Mouse (Mus musculus) mouse trophoblast stem cell (cell line): ENCODE results near the gene Ablim1.

Experiments used
- in situ Hi-C, 2 experiments: fragments of 300-500 bp; cut with MseI, MboI; formaldehyde crosslinking; loops; 2 replicates in 1 of 2; 3 replicates in 1 of 2; pipeline ENCODE4 v1.15.1; 2025

The Ablim1 gene

DNA sequence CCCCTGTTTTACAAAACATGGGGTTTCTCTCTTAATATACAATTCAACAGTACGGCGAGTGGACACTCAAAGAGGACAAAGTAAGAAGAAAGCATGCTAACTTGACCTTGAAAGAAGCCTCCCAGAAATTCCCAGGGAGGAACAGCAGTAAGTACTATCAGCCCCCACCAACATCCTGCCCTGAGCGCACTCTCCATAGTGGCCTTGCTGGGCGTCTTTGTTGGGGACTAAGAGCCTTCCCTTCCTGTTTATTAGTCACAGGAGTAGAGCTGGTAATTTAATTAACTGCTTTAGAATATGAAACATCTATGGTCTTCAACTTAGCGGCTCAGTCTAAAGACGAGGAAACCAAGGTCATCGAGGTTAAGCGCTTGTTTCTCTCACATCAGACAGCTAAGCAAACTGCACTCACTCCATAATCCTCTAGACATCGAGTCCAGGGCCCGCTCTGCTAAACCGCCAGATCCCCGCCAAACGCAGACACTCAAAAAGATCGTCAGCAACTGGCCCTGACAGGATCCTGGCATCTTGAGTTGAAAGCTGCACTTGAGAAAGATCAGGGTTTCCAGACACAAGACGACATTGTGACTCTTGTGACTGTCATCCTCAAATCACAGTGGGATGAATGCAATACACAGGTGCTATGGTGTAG lies 50.3 kb downstream of the Ablim1 start:
- in situ Hi-C loops, result no loop called here

DNA sequence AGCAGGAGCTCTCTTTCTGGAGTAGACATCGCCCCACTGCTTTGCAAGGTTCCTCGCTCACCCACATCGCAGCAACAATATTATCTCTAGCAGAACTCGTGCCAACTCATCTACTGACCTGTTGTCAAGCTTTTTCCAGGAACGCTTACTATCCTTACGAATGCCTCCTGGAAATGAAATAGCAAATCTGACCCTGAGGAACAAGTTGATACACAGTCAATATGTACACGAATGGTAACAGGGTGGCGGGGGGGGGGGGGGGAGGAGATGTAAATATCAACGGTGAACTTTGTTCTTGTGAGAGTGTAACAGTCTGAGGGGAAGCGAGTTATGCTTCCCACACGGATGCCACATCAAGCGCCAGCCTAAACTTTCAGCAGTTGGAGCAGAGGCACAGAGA lies 56.9 kb downstream of the Ablim1 start:
- in situ Hi-C loops, result loop anchor here in 1 of 2 experiments (10.0 kb wide), 1 partner anchor 93 kb away; no protein-coding TSS in a partner anchor

DNA sequence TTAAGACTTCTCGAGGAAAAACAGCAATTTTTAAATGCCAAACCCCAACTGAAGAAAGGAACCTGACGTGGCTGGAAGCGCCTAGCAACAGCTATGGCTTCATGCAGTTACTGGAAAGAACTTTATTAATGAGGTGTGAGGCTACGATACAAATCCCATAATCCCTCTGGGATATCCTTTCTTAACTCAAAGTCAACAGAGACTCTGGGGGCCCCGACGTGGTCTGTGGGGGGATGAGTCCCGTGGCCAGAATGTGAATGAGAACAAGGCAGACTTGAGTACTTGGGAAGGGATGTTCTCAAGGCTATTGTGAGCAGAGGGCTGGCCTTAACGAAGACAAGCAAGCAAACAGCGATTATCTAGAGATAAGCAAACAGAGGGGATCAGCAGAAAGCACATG lies 58.1 kb downstream of the Ablim1 start:
- in situ Hi-C loops, result loop anchor here in 1 of 2 experiments (10.0 kb wide), 1 partner anchor 92 kb away; no protein-coding TSS in a partner anchor

DNA sequence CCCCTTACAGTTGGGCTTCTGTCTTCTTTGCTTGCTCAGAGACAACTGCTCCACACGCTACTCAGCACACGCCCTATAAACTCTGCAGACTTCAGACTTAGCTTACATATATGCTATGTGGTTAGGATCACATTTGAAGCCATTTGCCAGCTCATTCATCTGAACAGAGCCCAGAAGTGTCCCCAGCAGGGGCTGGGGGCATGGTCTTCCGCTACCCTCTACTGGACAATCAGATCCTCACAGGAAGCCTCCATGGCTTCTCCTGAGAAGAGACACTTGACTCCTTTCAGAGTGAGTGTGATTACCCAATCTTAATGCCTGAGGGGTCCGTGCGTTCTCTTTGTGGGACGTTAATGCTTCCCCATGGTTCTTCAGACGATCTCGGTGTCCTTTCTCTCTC lies 59.6 kb downstream of the Ablim1 start:
- in situ Hi-C loops, result loop anchor here in 1 of 2 experiments (10.0 kb wide), 1 partner anchor 90 kb away; no protein-coding TSS in a partner anchor

DNA sequence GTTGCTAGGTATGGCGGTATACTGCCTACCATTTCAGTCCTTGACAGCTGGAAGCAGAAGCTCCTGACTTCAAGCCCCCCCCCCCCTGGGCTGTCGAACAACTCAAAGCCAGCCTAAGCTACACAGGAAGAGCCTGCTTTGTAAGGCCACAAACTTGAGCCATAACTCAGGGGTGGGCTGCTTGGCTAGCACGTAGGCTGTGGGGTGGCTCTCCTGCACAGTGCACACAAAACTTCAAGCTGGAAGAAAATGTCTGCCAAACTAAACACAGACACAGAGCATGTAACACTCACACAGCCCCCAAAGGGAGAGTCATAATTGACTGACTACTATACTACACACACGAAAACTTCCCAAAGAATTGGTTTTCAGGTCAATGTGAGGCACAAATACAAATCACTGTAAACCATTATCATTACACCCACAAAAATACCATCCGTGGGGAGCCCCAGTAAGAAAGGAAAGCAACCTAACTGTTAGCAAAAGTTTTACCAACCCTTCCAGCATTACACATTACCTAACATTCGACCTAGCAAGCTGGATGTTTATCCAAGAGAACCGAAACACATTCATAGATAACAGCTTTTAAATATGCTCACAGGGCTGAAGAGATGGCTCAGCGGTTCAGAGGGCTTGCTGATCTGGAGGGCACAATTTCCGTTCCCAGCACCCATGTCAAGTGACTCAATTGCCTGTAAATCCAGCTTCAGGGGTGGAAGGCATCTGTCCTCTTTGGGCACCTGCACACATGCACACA lies 61.8 kb downstream of the Ablim1 start:
- in situ Hi-C loops, result loop anchor here (5.0 to 10.0 kb wide), 2 partner anchors 88 to 101 kb away; no protein-coding TSS in a partner anchor

DNA sequence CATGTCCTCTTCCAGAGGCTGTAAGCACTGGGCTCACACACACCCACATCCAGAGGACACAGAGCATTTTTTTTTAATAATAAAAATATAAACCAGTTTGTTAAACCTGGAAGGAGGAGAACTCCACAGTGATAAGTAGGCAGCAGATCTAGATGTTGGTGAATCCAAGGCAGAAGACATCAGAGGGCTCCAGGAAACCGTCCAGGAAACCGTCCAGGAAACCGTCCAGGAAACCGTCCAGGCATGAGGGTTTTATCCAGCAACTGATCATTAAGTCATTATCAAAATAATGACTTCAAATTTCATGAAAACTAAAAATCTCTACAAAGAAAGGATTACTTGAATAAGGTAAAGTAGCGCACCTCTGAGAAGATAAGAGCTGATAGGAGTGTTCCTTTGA lies 65.9 kb downstream of the Ablim1 start:
- in situ Hi-C loops, result no loop called here

DNA sequence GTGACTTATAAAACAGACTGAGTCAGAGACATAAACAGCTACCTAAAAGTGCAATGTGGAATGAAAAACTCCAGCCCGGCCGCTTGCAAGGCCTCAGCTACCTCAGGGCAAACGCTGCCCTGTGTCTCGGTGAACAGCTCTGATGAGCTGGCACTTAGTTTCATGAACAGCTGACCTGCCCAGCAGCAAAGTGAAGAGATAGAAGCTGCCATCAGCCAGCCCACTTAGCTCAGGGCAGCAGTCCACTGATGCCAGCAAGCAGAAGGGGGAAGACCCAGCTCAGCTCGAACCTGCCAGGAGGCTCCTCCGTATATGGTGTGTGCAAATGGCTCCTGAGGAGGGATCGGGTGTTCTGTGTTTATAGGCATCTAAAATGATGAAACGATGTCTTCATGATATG lies 67.5 kb downstream of the Ablim1 start:
- in situ Hi-C loops, result no loop called here

DNA sequence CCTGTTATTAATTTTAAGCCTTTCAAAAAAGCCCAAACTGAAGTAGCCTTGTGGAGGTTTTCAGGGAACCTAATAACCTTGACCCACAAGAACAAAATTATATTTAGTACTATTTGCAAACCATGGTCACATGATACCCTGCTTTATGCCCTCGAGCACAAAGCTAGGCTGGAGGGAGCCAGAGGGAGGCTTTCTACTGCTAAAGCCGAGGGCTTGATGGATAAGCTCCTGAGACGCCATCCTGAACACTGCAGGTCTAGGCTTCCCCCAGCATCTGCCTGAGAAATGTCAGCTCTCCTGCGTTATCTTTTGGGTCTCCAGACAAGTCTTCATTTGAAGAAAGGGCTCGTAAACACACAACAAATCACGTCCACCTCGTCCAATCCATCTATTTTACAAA lies 70.4 kb downstream of the Ablim1 start:
- in situ Hi-C loops, result no loop called here

DNA sequence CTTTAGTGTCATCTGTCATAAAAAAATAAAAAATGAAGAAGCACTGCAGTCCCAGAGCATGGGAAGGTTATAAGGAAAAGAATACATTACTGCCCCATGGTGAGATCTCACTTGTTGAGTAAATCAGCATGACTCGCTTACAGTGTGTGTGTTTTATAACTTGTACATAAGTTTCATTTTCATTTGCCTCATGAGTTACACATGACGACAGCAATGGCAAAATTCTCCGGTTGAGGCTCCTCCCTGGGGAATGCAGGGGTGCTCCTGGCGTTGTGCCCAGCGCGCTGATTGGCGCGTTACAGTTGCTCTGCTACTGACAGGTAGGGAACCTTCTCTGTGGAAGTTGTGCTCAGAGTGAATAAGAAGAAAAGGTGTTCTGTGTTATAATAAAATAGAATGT lies 71.1 kb downstream of the Ablim1 start:
- in situ Hi-C loops, result no loop called here

DNA sequence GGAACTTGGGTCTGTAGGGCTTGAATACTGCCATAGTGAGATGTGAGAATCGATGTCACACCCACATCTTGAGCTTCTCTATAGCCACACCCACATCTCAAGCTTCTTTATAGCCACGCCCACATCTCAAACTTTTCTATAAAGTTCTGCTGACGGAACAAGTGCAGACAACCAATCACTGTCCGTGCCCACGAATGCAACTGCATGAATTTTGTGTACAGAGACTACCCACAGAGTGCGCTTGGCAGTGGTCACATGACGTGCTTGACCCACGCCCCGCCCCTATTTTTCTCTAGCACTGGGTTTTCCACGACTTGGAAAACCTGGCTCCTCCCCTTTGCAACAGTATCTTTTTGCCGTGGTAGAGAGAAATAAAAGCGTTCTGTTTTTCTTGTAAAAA lies 71.5 kb downstream of the Ablim1 start:
- in situ Hi-C loops, result no loop called here

DNA sequence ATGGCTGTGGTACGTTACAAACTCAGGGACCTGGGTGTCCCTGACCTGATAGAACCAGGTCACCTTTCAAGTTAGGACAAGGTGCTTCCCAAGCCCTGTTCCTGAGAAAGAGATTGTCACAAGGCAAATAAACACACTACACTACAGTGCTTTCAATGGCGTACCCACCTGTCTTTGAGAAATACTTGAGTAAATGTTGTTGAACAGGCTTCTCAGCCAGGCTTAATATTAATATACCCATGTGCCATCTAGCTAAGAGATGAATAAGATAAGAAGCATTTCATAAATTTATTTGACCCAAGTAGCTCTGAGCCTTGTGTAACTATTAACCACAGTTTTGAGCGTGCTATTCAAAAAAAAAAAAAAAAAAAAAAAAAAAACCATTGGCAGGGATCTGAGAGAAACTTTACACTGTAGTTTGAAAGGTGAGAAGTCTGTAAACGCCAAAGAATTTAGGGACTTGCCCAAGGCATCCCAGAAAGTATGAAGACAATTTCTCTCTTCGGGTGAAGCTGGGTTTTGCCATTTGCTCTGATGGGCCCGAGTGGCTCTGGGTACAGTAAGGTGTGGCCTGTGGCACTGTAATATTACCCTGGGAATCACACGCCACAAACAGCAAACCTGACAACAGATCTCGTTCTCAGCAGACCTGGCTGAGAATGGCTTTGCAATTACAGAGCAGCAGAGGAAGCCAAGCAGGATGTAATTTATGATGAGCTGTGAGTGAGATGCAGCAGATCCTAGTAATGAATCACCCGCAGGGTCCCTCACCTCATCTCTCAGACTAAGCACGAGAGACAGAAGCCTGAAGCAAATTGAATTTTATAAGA lies 73.1 kb downstream of the Ablim1 start:
- in situ Hi-C loops, result no loop called here

DNA sequence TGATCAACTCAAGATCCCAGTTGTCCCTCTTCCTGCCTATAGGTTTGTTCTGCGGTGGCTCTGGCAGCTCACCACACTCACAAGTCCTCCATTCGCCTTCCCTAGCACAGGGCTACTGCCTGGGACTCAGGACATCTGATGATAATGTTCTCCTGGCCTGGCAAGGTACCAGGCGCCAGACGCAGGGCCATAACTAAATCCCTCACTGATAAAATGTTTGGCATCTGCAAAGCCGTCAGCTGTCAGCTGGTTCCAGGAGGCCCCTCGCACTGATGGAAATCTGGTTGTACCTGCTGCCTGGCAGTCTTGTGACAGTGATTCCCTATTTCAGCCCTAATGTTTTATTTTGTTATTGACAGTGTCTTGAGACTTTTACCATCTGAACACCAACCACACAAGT lies 74.5 kb downstream of the Ablim1 start:
- in situ Hi-C loops, result no loop called here

DNA sequence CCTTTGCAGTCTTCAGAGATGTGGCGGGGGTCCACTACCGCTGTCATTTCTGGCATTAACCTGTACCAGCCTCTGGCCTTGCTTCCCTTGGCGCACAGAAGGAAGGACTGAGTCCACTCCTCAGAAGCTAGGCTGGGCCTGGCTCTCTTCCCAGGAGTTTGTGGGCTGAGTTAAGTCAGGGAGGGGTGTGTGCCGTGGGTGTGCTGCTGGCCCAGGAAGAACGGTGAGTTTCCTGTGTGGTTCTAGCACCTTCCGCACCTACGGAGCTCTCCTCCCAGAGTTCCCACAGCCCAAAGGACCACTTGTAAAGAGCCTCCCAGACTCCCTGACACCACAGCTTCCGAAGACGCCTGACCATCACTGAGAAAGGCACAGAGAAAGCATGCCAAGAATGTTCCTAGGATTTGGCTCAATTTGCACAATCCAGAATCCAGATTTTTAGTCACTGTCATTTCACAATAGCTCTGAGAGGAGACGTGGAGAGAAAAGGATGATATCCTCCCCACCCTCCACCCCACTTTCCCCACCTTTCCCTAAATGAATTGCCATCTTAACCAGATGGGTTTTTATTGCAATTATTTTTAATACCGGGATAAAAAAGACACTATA lies 75.4 kb downstream of the Ablim1 start:
- in situ Hi-C loops, result no loop called here

DNA sequence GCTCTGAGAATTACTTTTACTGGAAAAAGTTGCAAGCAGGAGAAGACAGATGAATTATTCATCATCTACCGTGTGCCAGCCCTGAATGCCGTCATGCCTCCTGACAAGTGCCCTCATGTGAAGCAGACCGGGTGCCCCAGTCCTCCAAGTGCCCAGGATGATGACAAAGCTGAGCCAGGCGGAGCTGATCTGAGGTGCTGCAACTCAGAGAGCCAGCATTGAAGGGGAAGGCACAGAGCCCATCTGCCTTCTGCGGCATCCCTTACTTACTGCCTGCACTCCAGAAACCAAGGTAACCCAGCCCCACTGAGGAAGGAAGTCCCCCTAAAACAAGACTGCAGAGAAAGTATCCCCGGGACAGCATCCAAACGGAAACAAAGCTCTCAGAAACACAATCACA lies 76.3 kb downstream of the Ablim1 start:
- in situ Hi-C loops, result no loop called here

DNA sequence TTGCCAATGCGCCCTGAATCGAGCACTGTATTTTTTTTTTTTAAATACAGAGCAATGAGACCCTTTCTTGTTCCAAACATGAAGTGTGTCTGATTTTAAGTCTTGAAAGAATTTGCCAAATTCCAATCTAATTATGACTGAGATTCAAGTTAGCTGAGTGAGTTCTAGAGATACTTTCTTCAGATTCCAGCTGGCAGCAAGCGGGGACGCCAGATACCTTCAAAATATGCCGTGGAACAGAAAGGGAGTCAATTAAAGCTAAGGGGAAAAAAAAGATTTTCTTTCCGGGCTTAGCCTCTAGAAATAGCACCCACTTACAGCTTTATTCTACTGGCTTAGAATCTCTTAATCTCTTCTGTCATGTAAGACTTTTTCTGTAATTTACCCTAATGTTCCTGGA lies 77.2 kb downstream of the Ablim1 start:
- in situ Hi-C loops, result no loop called here

DNA sequence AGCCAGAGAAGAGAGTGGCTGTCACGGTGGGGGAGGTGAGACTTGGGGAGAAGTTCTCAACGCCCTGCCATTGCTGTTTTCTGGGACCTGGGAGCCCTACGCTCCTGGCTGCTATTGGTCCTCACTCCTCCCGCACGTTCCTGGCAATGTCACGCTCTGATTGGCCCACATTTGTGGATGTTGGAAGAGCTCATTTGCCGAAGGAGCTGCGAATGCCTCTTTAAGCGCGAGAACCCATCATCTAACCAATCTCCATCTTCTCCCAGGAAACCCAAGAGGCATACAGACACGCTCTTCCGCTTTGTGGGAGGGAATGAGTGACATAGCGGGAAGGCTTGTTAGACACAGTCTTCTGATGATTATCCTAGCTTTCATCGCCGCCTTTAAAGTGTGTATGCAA lies 78.1 kb downstream of the Ablim1 start:
- in situ Hi-C loops, result no loop called here

DNA sequence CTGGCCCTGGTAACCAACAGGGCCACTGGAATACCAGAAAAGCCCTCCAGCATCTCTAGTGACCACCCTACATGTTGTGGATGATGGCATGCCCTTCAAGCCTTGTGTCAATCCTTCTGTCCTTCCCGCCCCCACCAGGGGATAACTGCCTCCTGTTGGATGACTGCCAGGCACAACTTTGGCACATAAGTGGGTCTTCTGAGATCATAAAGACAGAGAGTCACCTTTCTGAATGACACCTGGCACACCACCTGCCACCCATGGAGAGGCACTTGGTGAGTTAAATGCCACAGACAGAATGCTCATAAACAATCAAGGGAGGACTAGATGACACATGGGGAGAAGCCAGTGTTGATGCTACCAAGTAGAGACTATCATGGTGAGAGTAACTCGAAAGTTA lies 78.8 kb downstream of the Ablim1 start:
- in situ Hi-C loops, result no loop called here

DNA sequence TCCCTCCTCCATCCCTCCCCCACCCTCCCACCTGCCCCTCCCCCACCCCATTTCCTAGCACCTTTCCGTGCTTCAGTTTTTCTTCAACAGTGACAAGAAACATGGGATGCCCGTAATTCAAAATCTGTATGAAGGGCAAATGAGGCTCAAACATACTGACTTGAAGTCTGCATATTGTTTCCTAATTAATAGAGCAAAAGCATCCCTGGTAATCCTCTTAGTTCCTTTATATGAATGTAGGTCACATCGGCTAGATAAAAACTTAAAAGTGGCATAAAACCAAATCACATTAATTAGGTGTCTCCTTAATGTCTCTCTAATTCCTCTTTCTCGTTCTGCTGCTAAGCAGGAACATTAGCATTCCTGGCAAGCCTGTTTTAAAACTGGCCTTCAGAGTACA lies 83.7 kb downstream of the Ablim1 start:
- in situ Hi-C loops, result no loop called here

DNA sequence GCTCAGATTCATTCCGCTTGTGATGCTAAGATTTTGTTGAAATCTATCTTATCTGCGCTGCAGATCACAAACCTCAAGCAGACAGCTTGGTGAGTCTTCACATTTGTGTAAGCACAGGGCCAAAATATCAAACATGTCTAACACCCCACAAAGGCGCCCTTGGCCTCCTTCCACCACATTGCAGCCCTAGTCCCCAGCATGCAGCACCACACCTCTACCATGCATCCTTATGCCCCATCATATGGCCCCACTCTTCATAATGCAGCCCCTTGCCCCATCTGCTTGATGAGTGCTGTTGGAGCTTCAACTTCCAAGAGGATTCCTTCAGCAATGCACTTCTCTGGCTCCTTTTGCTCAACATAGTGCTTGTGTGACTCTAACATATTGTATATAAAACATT lies 85.6 kb downstream of the Ablim1 start:
- in situ Hi-C loops, result no loop called here

DNA sequence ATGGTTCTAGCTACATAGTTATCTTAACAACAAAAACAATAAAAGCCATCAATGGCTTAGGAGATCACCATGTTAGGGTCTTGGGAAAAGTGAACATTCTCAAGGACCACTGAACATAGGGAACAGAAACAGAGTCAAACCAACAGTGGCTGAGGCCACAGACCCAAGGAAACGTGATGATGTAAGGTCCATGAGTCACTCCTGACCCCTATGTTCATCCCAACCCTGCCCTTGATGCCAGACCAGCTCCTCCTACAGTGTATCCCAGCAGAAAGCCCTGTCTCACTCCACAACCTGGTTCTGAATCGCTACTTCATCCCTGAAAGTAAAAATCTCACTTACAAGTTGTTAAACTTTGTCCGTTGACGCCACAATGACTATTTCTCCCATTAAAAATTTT lies 86.1 kb downstream of the Ablim1 start:
- in situ Hi-C loops, result no loop called here

DNA sequence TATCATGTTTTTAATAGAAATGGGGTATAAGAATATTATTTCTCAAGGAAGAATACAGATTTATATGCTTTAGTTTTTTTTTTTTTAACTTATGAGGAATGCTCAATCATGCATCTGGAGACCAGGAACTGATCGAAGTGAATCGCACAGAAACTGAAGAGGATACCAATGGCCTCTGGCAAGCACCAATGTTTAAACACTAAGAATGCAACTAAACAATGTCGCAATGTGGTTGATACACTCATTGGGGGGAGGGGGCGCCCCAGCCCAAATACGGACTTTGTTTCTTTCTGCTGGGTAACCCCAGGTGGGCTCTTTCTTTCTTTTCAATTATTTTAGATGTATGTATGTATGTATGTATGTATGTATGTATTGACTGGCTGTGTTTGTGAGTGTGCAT lies 90.3 kb downstream of the Ablim1 start:
- in situ Hi-C loops, result no loop called here

DNA sequence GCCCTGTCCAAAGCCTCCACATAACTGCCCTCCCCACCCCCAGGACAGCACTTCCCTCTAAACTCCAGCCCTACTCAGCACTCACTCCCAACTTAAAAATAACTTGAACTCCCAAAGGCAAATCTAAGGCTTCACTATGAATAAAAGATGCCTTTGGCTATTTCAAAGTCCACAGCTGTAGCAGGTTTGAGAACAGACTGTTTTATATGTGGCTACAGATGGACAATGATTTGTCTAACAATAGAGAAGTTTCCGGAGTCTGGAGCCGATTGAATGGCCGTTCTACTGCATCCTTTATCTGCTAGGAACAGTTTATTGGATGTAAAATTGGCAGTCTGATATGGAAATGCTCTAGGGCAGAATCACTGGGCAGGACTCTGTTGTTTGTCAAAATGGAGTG lies 91.0 kb downstream of the Ablim1 start:
- in situ Hi-C loops, result no loop called here
